Mouse (Mus musculus): ENCODE data around the gene Mcf2l. TPM values are rescaled to one million over a fixed set of nuclear protein-coding genes. Genes with fewer than 3 reads are reported as not detected.

The Mcf2l gene
- total RNA-seq, 2 experiments from 2014 or later, result 224 to 268 TPM

GRCm38 (mm10) chr8:12912011-12912410 lies 38.4 kb downstream of the Mcf2l start:
- no peak for DNase-seq

- peak; percentile 56 to 59 for DNase-seq
Measured at GRCm38 (mm10) chr8:12915187-12916006, 41.8 kb downstream of the Mcf2l start.

GRCm38 (mm10) chr8:12916156-12916900 lies 42.7 kb downstream of the Mcf2l start:
- no peak for DNase-seq

GRCm38 (mm10) chr8:12917029-12917428 lies 43.4 kb downstream of the Mcf2l start:
- DNase-seq, result no peak

- no peak for DNase-seq
Measured at GRCm38 (mm10) chr8:12917831-12918230, 44.2 kb downstream of the Mcf2l start.

DNA sequence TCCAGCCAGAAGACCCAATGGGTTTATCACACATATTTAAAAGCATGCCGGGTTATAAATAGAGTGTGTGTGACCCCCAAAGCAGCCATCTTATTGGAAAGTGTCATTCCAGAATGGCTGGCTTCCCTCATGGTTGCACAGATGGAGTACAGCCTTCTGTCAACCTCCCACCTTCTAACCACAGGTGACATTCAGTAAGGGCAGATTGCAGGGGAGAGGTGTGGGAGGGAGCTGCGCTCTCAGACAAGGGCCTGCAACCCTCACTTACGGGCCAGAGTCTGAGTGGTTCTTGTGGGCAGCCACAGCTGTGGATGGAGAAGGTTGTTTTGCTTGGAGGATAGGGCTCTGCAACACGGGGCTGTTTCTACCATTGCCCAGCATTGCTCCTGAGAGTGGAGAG lies 47.0 kb downstream of the Mcf2l start:
- no peak for DNase-seq

GRCm38 (mm10) chr8:12925051-12925450 lies 51.4 kb downstream of the Mcf2l start:
- DNase-seq, result no peak

DNA sequence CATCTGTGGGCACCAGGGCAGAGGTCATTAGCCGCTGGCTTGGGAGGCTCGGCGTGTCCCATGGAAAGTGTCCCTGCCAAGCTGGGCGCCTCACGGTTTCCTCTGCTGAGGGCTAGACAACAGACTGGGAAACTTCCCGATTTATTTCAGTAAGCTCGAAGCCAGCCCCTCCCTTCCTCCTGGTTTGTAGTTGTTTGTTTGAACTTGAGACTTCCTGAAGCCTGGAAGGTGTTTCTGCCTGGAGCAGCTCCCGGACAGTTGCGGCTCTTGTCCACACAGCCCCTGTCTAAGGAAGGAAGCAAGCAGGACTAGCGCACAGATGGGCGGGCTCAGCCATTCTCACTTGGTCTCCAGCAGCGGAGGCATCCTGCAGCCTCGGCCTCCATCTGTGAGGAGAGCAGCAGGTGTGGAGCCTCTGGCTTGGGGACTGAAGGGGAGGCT lies 52.4 kb downstream of the Mcf2l start:
- DNase-seq, result no peak

DNA sequence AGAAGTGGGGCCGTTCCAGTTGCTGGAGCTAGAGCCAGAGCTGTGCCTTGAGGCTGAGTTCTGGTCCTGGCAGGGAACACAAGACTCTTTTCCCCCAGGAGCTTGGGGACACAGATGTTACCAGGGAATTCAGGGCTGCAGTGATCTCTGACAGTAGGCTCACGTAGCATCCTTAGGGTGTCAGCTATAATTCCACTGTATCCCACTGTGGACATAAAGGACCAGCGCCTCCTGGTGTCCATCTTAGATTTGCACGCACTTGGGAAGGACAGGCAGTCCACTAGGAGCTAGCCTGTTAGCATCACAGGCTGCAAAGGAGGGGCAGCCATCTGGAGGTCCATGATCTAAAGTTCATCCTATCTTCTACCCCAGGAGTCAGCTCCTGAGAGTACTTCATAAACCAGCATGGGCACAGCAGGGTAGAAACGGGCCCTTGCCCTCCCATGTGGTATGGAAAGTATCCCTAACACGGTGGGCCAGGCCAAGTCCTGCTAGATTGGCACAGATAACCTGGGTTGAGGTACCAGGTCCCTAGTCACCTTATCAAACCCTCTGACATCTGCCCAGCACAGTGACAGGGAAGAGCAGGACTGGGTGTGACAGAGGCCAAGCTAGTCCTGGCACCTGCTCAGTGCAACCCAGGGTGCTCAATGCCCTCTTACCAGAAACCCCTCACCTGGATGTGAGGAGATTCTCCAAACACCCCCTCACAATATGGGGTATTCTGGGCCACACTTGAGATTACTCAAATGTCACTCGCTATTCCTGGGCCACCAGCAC lies 53.8 kb downstream of the Mcf2l start:
- DNase-seq, result no peak

- DNase-seq, result no peak
Measured at GRCm38 (mm10) chr8:12928033-12928432, 54.4 kb downstream of the Mcf2l start.

- DNase-seq, result no peak
Measured at GRCm38 (mm10) chr8:12928931-12929330, 55.3 kb downstream of the Mcf2l start.

GRCm38 (mm10) chr8:12930290-12930689 lies 56.7 kb downstream of the Mcf2l start:
- DNase-seq, result no peak

DNA sequence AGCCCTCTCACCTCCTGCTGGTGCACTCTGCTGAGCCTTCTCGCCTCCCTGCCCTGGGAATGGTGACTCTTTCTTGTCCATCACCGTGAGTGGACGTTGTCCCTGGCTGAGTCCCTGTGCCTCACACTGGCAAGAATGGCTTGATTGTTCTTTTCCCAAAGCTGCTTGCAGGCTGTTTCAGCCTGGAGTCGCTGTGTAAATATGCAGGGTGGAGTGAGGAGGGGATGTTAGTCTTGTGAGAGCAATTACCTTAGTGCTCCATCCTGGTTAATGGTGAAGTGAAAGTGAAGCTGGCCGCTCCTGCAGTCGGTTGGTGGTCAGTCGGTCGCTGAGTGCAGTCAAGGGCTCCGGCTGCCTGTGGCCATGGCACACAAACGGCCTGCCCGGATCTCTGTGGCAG lies 57.8 kb downstream of the Mcf2l start:
- no peak for DNase-seq

GRCm38 (mm10) chr8:12932520-12932919 lies 58.9 kb downstream of the Mcf2l start:
- no peak for DNase-seq

GRCm38 (mm10) chr8:12933765-12934164 lies 60.2 kb downstream of the Mcf2l start:
- DNase-seq, result no peak

DNA sequence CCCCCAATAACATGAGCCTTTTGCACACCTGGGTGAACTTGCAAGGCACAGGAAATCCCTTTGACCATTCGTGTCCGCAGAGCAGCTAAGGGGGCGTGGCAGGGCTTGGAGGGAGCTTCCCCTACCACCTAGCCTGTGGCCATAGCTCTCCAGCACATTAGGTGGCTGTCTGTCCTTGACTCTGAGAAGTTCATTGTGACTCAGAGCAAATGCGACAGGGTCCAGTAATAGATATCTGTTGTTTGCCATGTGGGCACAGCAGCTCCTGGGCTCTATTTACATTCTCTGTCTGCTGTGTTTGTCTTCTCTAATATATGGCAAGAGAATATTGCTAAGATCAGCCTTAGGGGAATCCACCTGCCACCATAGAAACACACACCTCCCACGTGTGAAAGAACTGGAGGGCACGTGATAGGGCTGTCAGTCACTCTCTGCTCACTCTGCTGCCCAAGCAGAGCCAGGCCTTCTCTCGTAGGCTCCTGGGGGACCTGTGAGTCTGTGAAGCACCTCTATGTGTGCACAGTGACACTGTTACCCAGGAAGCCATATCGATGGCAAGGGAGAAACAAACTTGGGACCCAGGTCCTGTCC lies 60.9 kb downstream of the Mcf2l start:
- no peak for DNase-seq

- DNase-seq, result no peak
Measured at GRCm38 (mm10) chr8:12940549-12940948, 66.9 kb downstream of the Mcf2l start.

DNA sequence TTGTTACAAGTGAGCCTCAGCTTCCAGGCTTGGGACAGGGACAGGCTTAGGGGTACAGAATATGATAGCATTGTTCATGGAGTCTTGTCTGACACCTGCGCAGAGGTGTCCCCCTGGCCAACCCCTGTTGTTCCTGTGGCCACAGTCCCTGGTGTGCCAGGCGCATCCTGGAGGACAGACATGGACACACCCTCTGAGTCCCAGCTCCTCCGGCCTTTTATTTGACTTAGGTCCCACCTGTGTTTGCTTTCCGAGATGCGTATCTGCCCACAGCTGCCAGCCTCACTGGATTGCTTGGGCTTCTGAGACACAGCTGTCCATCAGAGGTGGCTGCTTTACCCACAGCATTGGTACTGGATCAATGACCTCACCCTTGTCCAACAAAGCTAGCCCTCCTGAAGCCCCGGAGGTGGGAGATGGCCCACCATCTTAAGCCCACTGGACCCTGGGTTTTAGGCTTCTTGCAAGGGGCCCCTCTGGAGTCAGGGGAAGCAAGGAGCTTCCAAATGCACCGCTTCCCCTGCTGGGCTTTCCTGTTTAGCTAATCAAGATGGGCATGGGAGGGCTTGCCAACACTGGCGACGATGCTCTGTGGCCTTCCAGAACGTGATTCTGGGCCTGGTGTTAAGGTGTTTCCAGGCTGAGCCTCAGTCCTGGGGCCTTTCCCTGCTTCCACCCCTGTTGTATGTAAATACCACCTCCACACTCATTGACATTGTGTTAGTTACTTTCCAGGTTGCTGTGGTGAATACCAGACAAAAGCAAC lies 67.7 kb downstream of the Mcf2l start:
- no peak for DNase-seq

DNA sequence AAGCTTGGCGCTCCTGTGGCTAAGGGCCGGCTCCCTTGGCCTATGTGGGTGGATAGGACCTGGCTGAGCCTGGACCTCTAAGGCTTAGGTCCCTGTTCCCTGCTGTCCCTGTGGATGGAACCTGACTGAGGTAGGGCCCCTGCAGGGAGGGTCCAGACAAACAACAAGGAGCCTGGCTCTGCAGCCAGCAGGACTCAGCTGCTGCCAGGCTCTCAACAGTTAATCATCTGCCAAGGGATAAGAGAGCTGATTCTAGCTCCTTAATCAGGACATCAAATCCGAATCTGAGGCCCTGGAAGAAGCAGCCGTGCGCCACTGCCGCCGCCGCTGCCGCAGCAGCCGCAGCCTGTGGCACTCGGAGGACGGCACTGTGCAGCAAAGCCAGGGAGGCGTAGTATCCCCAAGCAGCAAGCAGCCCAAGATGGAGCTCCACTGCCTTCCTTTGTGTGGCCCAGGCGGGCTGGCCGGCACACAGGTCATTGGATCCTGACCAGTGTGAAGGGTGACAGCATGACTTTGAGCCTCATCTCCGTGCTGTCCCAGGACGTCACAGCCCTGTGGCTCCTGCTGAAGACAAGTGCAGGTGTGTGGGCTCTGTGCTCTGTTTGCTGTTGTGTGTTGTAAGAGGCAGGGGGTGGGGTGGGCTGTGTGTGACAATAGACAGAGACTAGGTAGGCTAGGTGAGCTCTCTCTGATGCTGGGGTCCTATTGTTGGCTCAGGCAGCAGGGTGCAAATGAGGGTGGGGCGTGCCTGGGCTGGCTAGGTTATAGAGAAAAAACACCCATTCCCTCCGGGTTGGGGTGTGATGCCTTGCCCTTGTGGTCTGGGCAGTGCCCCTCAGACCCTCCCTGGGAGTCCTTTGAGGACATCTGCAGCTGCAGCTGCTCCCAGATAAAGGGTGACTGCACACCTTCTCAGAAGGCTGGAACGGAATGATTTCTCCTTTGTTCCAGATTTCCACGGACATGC lies 74.3 kb downstream of the Mcf2l start:
- DNase-seq, result no peak

GRCm38 (mm10) chr8:12948574-12948961 lies 75.0 kb downstream of the Mcf2l start:
- DNase-seq, result no peak
